Mouse (Mus musculus) cortical plate, adult 2 months (tissue): ENCODE measurements at regions not wholly inside any gene's neighbourhood (a gene's known extent, or its start where the extent isn't known, plus 50 kb on each side); places are given as distances from the start of the nearest gene placed in this dataset.

ENCODE experiments used
- CTCF ChIP-seq: fragments of 200-500 bp; IDR thresholded peaks from 2 replicates; pipeline ENCODE4 v1.5.1; 2011; ENCODE audit warnings: mild to moderate bottlenecking, control low read depth, low read length; ENCODE audit not compliant: insufficient read depth; ENCODE audit errors: extremely low read depth
- POLR2A ChIP-seq: fragments of 200-500 bp; IDR thresholded peaks from 2 replicates; pipeline ENCODE4 v1.6.1; 2011; ENCODE audit warnings: mild to moderate bottlenecking, low read length, control low read depth; ENCODE audit not compliant: insufficient read depth; ENCODE audit errors: extremely low read depth

- no peak for TF ChIP-seq CTCF
- no peak for TF ChIP-seq POLR2A
Observed at GRCm38 (mm10) chr3:156304174-156304573, 257.4 kb upstream of the Negr1 start.
